Mouse (Mus musculus) small intestine, adult 2 months (tissue): ENCODE results near the gene Med21.

Source experiments
- CTCF ChIP-seq: fragments of 200-500 bp; IDR thresholded peaks from 2 replicates; pipeline ENCODE4 v1.5.1; 2012; ENCODE audit warnings: low read depth, mild to moderate bottlenecking, control low read depth, inconsistent platforms, low read length, moderate library complexity, mixed read lengths; ENCODE audit not compliant: insufficient replicate concordance, insufficient read length; ENCODE audit errors: extremely low read depth
- POLR2A ChIP-seq: fragments of 200-500 bp; IDR thresholded peaks from 2 replicates; pipeline ENCODE4 v1.6.1; 2012; ENCODE audit warnings: low read depth, mild to moderate bottlenecking, control low read depth, inconsistent platforms, low read length, moderate library complexity

GRCm38 (mm10) chr6:146697767-146698166 lies 55.4 kb downstream of the Med21 start:
- TF ChIP-seq CTCF (no peak), POLR2A (no peak)
